In the genomic region with DNA sequence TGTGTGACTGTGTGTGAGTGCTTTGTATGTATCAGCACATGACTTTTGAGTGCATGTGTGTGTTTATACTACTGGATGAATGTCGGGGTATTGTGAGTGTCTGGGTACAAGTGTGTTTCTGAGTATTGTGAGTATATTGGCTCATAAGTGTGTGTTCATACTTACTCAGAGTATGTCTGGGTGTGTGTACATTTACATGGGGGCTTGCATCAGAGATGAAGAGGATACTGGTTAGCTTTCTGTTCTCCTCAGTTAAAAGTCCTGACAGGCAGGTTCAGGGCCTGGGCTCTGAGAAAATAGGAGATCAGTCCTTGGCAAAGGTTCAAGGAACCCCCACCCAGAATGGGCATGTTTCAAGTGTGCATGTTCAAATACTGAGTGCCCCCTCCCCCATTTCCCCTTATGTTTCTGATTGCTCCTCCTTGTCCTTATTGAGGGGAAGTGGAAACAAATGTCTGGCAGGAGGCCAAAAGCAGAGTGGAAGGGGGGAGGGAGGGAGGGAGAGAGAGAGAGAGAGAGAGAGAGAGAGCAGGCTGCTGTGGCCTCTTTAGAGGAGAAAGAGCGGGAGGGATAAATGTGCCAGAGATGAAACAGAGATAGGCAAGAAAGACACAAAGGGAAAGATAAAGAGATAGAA, we compare ENCODE assay signal across 7 mouse cellular contexts.
DNase-seq lines count a peak whose midpoint lies in the region; ATAC-seq lines count a peak whose summit lies in the region.

No protein-coding gene starts in this region.

- peak; percentile 86 for DNase-seq in NIH3T3 (ENCODE audit: low read depth)
- DNase-seq in embryo, embryonic 11.5 days (ENCODE audit: low read depth, low spot score) = peak; percentile 82
- peak; percentile 22 to 46 for DNase-seq in heart, postnatal 10 days
- DNase-seq in liver, embryonic 13.5 days = no peak
- no peak for DNase-seq in layer of hippocampus, postnatal 36 days
- DNase-seq in cerebellum, postnatal 25 days = no peak

- no peaks in the 10 kb centered on the region for H3K9me3 ChIP-seq in liver, embryonic 13.5 days (replicated peaks)
- no peaks in the 10 kb centered on the region for H3K9me3 ChIP-seq in neural tube, embryonic 14.5 days (ENCODE audit: control insufficient read depth, low read length)

- H3K9ac ChIP-seq in liver, embryonic 13.5 days = no peak overlapping the region
- H3K9ac ChIP-seq in neural tube, embryonic 14.5 days (replicated peaks; ENCODE audit: low read depth, low read length) = no peak overlapping the region

- peak; percentile 26 for ATAC-seq in liver, embryonic 13.5 days (ENCODE audit: low read depth)
- peak; percentile 79 for ATAC-seq in neural tube, embryonic 14.5 days (ENCODE audit: low read depth)

- no peaks in the 10 kb centered on the region for H3K27me3 ChIP-seq in liver, embryonic 13.5 days
- H3K27me3 ChIP-seq in neural tube, embryonic 14.5 days (ENCODE audit: control insufficient read depth, insufficient read depth, low read length) = no peaks in the 10 kb centered on the region

- H3K4me1 ChIP-seq in liver, embryonic 13.5 days (replicated peaks) = peaks cover 11% of the 10 kb centered on the region
- H3K4me1 ChIP-seq in neural tube, embryonic 14.5 days (ENCODE audit: control insufficient read depth, insufficient read depth, low read length) = no peaks in the 10 kb centered on the region

- H3K36me3 ChIP-seq in liver, embryonic 13.5 days = no peaks in the 10 kb centered on the region
- H3K36me3 ChIP-seq in neural tube, embryonic 14.5 days (ENCODE audit: control insufficient read depth, insufficient read depth, low read length) = no peaks in the 10 kb centered on the region

- intact Hi-C loops in heart, postnatal 10 days (cut with DNase I) = no loop called here

- H3K27ac ChIP-seq in liver, embryonic 13.5 days = no peak overlapping the region
- peak overlapping the region; percentile 41; the same call in 1 of the 2 replicates for H3K27ac ChIP-seq in neural tube, embryonic 14.5 days (ENCODE audit: low read depth, low read length)

- no peak overlapping the region for H3K4me2 ChIP-seq in liver, embryonic 13.5 days
- H3K4me2 ChIP-seq in neural tube, embryonic 14.5 days (ENCODE audit: low read depth, low read length) = no peak overlapping the region

- WGBS in liver, embryonic 13.5 days (ENCODE audit: insufficient replicate concordance) = 63% methylated on average over 2 of the region's 2 CpGs
- 62% methylated on average over 2 of the region's 2 CpGs for WGBS in neural tube, embryonic 14.5 days

- H3K4me3 ChIP-seq in liver, embryonic 13.5 days (replicated peaks) = no peak overlapping the region
- H3K4me3 ChIP-seq in neural tube, embryonic 14.5 days (ENCODE audit: low read depth, low read length) = no peak overlapping the region

Comparison
In these comparisons a context has a peak if more than half of its experiments do, and no peak if none do; other contexts are left out.
1. DNase-seq: peak in NIH3T3 (single experiment), embryo, embryonic 11.5 days (single experiment) and heart, postnatal 10 days (2 of 2); none in liver, embryonic 13.5 days (single experiment), layer of hippocampus, postnatal 36 days (0 of 2) and cerebellum, postnatal 25 days (0 of 2).